Mouse (Mus musculus) embryo, embryonic 9.5 days (tissue): Measurements from ENCODE around the gene Fmo3.

Experiments used
- DNase-seq: peaks from one replicate; pipeline ENCODE4 v3.0.0-alpha.2; 2017; ENCODE audit errors: extremely low spot score

Fmo3 gene

DNA sequence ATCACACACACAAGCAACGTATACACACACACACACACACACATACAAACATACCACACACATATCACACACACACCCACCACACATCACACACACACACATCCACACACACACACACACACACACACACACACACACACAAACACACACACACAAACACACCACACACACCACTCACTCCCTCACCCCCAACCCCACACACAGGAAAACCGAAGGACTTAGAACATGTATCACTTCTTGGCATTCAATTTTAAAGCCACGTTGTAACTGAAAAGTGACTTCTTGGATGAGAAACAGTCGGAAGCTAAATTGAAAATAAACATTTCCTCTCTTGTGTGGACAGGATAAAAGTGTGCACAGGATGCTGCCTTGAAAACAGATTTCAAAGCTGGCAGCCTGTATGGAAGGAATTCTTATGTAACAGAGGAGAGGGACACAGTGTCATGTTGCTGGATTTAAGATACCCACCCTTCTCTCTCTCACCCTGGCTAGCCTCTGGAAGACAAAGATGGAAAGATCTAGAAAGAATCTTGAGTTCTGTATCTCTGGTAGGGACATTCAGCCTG is 52.9 kb downstream of the Fmo3 start:
- DNase-seq, result no peak

DNA sequence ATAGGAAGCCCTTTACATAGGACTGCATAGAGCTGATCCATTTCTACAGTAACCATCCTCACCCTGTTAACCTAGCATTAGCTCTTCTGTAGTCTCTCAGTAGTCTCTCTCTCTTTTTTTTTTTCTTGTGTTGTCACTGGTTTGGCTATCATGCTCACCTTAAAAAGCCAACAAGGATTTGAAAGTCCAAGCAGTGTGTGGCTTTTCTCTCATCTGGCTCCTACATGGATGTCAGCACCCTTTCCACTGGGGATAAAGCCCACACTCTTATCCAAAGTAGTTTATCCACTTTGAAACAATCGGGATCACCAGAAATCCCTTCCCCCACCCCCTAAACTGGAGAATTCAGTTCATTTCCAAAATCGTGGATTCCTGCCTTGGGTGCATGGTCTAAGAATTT is 53.7 kb downstream of the Fmo3 start:
- DNase-seq, result no peak

DNA sequence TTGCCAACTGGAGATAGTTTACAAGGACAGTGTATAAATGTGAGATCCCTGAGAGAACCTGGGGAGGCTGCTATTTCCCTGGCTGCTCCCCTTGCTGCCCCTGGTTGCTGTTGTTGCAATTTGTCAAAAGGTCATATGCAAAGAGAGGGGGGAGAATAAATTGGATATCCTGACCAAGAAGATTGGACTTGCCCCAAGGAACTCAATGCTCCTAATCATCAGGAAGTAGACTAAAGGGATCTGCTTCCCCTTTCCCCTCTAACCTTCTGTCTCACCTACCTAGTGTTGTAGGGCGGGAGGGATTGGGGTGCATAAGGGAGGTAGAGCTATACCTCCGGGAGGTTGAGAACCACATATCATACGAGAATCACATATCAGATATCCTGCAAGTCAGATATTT is 55.2 kb downstream of the Fmo3 start:
- DNase-seq, result no peak

DNA sequence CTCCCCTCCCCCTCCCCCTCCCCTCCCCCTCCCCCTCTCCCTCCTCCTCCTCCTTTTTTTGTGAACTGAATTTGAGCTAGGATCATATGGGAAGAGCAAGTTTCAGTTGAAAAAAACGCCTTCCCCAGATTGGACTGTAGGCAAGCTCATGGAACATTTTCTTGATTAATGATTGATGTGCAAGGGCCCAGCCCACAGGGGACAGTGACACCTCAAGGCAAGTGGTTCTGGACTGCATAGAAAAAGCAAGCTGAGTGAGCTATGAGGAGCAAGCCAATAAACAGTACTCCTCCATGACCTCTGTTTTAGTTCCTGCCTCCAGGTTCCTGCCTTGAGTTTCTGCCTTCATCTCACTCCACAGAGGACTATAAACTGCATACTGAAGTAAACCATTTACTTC is 59.2 kb downstream of the Fmo3 start:
- DNase-seq, result no peak

- no peak for DNase-seq
Measured at GRCm38 (mm10) chr1:162916661-162917060, 67.7 kb downstream of the Fmo3 start.

DNA sequence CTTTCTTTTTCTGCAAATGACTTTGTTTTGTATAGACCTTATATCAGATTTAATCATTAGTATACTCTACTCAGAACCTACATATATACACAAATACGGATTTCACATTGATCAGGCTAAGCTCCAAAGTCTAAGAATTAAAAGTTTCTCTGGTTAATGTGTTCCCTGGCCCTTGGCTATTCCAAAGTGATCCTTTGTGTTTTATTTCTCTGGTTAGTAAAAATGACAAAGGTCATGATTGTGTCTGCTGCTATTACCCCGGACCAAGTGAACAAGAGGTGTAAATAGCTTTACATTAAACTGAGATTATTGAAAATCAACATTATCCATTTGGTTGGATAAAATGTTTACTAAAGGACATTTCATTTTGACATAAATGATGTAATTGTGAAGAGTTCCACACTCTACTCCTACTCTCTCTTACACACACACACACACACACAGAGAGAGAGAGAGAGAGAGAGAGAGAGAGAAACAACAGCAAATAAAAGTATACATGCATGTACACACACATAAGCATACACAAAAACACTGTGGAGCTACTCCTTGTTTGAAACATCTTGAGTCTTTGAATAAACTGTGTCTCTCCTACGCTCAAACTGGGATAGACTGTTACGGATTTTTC is 69.3 kb downstream of the Fmo3 start:
- no peak for DNase-seq

DNA sequence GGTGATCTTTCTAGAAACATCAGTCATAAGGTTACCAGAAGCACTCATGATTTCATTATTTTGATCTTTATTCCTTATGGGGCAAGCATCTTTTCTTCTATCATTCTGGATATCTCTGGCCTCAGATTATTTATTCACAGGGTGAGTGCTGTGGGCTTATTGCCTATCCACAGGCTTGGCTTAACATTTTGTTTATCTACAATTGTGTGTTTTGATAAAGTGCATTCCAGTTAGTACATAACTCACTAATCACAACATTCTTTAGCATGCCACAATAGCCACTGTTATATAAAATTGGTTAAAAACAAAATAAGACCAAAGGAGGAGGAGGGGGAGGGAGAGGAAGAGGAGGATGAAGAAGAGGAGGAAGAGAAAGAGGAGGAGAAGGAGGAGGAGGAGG is 72.2 kb downstream of the Fmo3 start:
- DNase-seq, result no peak
